Mouse (Mus musculus): Measurements from ENCODE around the gene Chrna10. TPM values are rescaled to one million over a fixed set of nuclear protein-coding genes. Genes with fewer than 3 reads are reported as not detected.

Chrna10 gene
- polyA plus RNA-seq, 1 experiment from 2014 or later: 0.57 TPM

- H3K27ac ChIP-seq (replicated peaks): no peak overlapping the region
- no peaks in the 10 kb centered on the region for H3K9me3 ChIP-seq (replicated peaks)
- WGBS: 16% methylated on average over 23 of the region's 23 CpGs
- H3K4me2 ChIP-seq (replicated peaks): peak overlapping the region; percentile 47
- peak overlapping the region; percentile 19; the same call in 1 of the 2 replicates for H3K9ac ChIP-seq
- no peaks in the 10 kb centered on the region for H3K36me3 ChIP-seq
- H3K4me3 ChIP-seq (replicated peaks): peak overlapping the region; percentile 26
- no peaks in the 10 kb centered on the region for H3K27me3 ChIP-seq
- peaks cover 8% of the 10 kb centered on the region for H3K4me1 ChIP-seq
- ATAC-seq (ENCODE audit: insufficient number of reproducible peaks, low FRiP score, low TSS enrichment, low read depth): no peak
These were observed 9.9 kb downstream of the Chrna10 start for GRCm38 (mm10) chr7:102106700-102107141.

GRCm38 (mm10) chr7:102104126-102104525, 12.5 kb downstream of the Chrna10 start:
- H3K9me3 ChIP-seq (replicated peaks): no peaks in the 10 kb centered on the region
- no peak overlapping the region for H3K9ac ChIP-seq
- H3K4me3 ChIP-seq (replicated peaks): no peak overlapping the region
- H3K27ac ChIP-seq (replicated peaks): no peak overlapping the region
- no peaks in the 10 kb centered on the region for H3K27me3 ChIP-seq
- H3K4me2 ChIP-seq (replicated peaks): no peak overlapping the region
- WGBS: 72% methylated on average over 5 of the region's 5 CpGs
- peaks cover 21% of the 10 kb centered on the region for H3K4me1 ChIP-seq
- ATAC-seq (ENCODE audit: insufficient number of reproducible peaks, low FRiP score, low TSS enrichment, low read depth): no peak
- no peaks in the 10 kb centered on the region for H3K36me3 ChIP-seq

- Histone ChIP-seq H3K27ac (replicated peaks) (no peak overlapping the region), H3K4me2 (replicated peaks) (no peak overlapping the region), H3K36me3 (no peaks in the 10 kb centered on the region), H3K9me3 (replicated peaks) (no peaks in the 10 kb centered on the region), H3K9ac (no peak overlapping the region), H3K4me3 (replicated peaks) (no peak overlapping the region), H3K4me1 (peaks cover 23% of the 10 kb centered on the region), H3K27me3 (no peaks in the 10 kb centered on the region)
- 85% methylated on average over 2 of the region's 2 CpGs for WGBS
- no peak for ATAC-seq (ENCODE audit: insufficient number of reproducible peaks, low FRiP score, low TSS enrichment, low read depth)
These were observed 13.1 kb downstream of the Chrna10 start for GRCm38 (mm10) chr7:102103555-102103954.

GRCm38 (mm10) chr7:102102696-102103095, 13.9 kb downstream of the Chrna10 start:
- Histone ChIP-seq H3K4me1 (peaks cover 23% of the 10 kb centered on the region), H3K36me3 (no peaks in the 10 kb centered on the region), H3K9me3 (replicated peaks) (no peaks in the 10 kb centered on the region), H3K4me2 (replicated peaks) (no peak overlapping the region), H3K9ac (no peak overlapping the region), H3K27me3 (no peaks in the 10 kb centered on the region), H3K27ac (replicated peaks) (no peak overlapping the region), H3K4me3 (replicated peaks) (no peak overlapping the region)
- WGBS: 45% methylated on average over 6 of the region's 6 CpGs
- no peak for ATAC-seq (ENCODE audit: insufficient number of reproducible peaks, low FRiP score, low TSS enrichment, low read depth)

- ATAC-seq (ENCODE audit: insufficient number of reproducible peaks, low FRiP score, low TSS enrichment, low read depth): no peak
- WGBS: 43% methylated on average over 8 of the region's 8 CpGs
- Histone ChIP-seq H3K4me3 (replicated peaks) (no peak overlapping the region), H3K36me3 (no peaks in the 10 kb centered on the region), H3K4me2 (replicated peaks) (no peak overlapping the region), H3K4me1 (peaks cover 23% of the 10 kb centered on the region), H3K9ac (no peak overlapping the region), H3K27me3 (no peaks in the 10 kb centered on the region), H3K27ac (replicated peaks) (no peak overlapping the region), H3K9me3 (replicated peaks) (no peaks in the 10 kb centered on the region)
These were observed 14.4 kb downstream of the Chrna10 start for GRCm38 (mm10) chr7:102102241-102102640.

- H3K4me1 ChIP-seq: peaks cover 15% of the 10 kb centered on the region; the same call in 1 of the 2 replicates
- H3K27me3 ChIP-seq: no peaks in the 10 kb centered on the region
- H3K4me3 ChIP-seq (replicated peaks): no peak within 1 kb of the TSS
- H3K36me3 ChIP-seq: no peaks in the 10 kb centered on the region
- WGBS: 46% methylated on average over 5 of the region's 5 CpGs
- H3K9me3 ChIP-seq (replicated peaks): no peaks in the 10 kb centered on the region
- H3K27ac ChIP-seq (replicated peaks): no peak within 1 kb of the TSS
- no peak within 1 kb of the TSS; the same call in 1 of the 2 replicates for H3K4me2 ChIP-seq (replicated peaks)
- no peak within 1 kb of the TSS for H3K9ac ChIP-seq
- no peak for ATAC-seq (ENCODE audit: insufficient number of reproducible peaks, low FRiP score, low TSS enrichment, low read depth)
These were observed 15.1 kb downstream of the Chrna10 start, which contains the start of gene Art1 for GRCm38 (mm10) chr7:102101487-102101886. Art1 (plus strand) TSS chr7:102101743.

GRCm38 (mm10) chr7:102100868-102101267, 15.8 kb downstream of the Chrna10 start:
- no peak overlapping the region for H3K27ac ChIP-seq (replicated peaks)
- no peak overlapping the region for H3K9ac ChIP-seq
- 0 out of 2 replicates have a peak, but pooled peaks cover 15% of the 10 kb centered on the region for H3K4me1 ChIP-seq
- no peak for ATAC-seq (ENCODE audit: insufficient number of reproducible peaks, low FRiP score, low TSS enrichment, low read depth)
- no peaks in the 10 kb centered on the region for H3K27me3 ChIP-seq
- H3K36me3 ChIP-seq: no peaks in the 10 kb centered on the region
- H3K4me2 ChIP-seq (replicated peaks): no peak overlapping the region
- 67% methylated on average over 5 of the region's 5 CpGs for WGBS
- no peaks in the 10 kb centered on the region for H3K9me3 ChIP-seq (replicated peaks)
- H3K4me3 ChIP-seq (replicated peaks): no peak overlapping the region

GRCm38 (mm10) chr7:102099760-102100661, 16.6 kb downstream of the Chrna10 start:
- peak overlapping the region; percentile 45 for H3K4me2 ChIP-seq (replicated peaks)
- WGBS: 4% methylated on average over 30 of the region's 30 CpGs
- H3K4me1 ChIP-seq: 0 out of 2 replicates have a peak, but pooled peaks cover 15% of the 10 kb centered on the region
- H3K9ac ChIP-seq: no peak overlapping the region
- H3K9me3 ChIP-seq (replicated peaks): no peaks in the 10 kb centered on the region
- H3K27ac ChIP-seq (replicated peaks): peak overlapping the region; percentile 35
- H3K27me3 ChIP-seq: no peaks in the 10 kb centered on the region
- H3K4me3 ChIP-seq (replicated peaks): peak overlapping the region; percentile 23
- H3K36me3 ChIP-seq: no peaks in the 10 kb centered on the region
- ATAC-seq (ENCODE audit: insufficient number of reproducible peaks, low FRiP score, low TSS enrichment, low read depth): peak; percentile 55

- WGBS: 75% methylated on average over 4 of the region's 4 CpGs
- H3K27ac ChIP-seq (replicated peaks): no peak overlapping the region
- H3K9ac ChIP-seq: no peak overlapping the region
- H3K4me2 ChIP-seq (replicated peaks): no peak overlapping the region
- H3K4me3 ChIP-seq (replicated peaks): no peak overlapping the region
- no peak for ATAC-seq (ENCODE audit: insufficient number of reproducible peaks, low FRiP score, low TSS enrichment, low read depth)
- H3K9me3 ChIP-seq (replicated peaks): no peaks in the 10 kb centered on the region
- H3K36me3 ChIP-seq: peaks cover 27% of the 10 kb centered on the region
- H3K27me3 ChIP-seq: no peaks in the 10 kb centered on the region
- no peaks in the 10 kb centered on the region for H3K4me1 ChIP-seq
These were observed 29.3 kb downstream of the Chrna10 start for GRCm38 (mm10) chr7:102087336-102087735.

- Histone ChIP-seq H3K4me2 (replicated peaks) (no peak overlapping the region), H3K9me3 (replicated peaks) (no peaks in the 10 kb centered on the region), H3K36me3 (peaks cover 47% of the 10 kb centered on the region), H3K9ac (no peak overlapping the region), H3K4me1 (no peaks in the 10 kb centered on the region), H3K27ac (replicated peaks) (no peak overlapping the region), H3K4me3 (replicated peaks) (no peak overlapping the region), H3K27me3 (no peaks in the 10 kb centered on the region)
- WGBS: 92% methylated on average over 26 of the region's 26 CpGs
- ATAC-seq (ENCODE audit: insufficient number of reproducible peaks, low FRiP score, low TSS enrichment, low read depth): no peak
These were observed 32.5 kb downstream of the Chrna10 start for GRCm38 (mm10) chr7:102084041-102084696.

GRCm38 (mm10) chr7:102082816-102083215, 33.8 kb downstream of the Chrna10 start, which contains the start of gene Trpc2:
Trpc2 (plus strand) TSS chr7:102083116.
- H3K4me3 ChIP-seq (replicated peaks): no peak within 1 kb of the TSS
- no peak within 1 kb of the TSS for H3K27ac ChIP-seq (replicated peaks)
- no peaks in the 10 kb centered on the region for H3K4me1 ChIP-seq
- no peaks in the 10 kb centered on the region for H3K9me3 ChIP-seq (replicated peaks)
- no peak within 1 kb of the TSS for H3K9ac ChIP-seq
- peaks cover 52% of the 10 kb centered on the region for H3K36me3 ChIP-seq
- ATAC-seq (ENCODE audit: insufficient number of reproducible peaks, low FRiP score, low TSS enrichment, low read depth): peak; percentile 45; the same call in 1 of the 2 replicates
- 66% methylated on average over 5 of the region's 5 CpGs for WGBS
- no peak within 1 kb of the TSS for H3K4me2 ChIP-seq (replicated peaks)
- H3K27me3 ChIP-seq: no peaks in the 10 kb centered on the region

Data from embryonic facial prominence, embryonic 15.5 days (tissue).